Mouse (Mus musculus) thymus, adult 2 months (tissue): ENCODE results near the gene Adad1.

Experiments used
- CTCF ChIP-seq: fragments of 200-500 bp; IDR thresholded peaks from 2 replicates; pipeline ENCODE4 v1.5.1; 2012; ENCODE audit warnings: mild to moderate bottlenecking, control low read depth, low read length, moderate library complexity, borderline replicate concordance; ENCODE audit not compliant: control insufficient read depth, poor library complexity, insufficient read depth; ENCODE audit errors: extremely low read depth
- POLR2A ChIP-seq: fragments of 200-500 bp; IDR thresholded peaks from 2 replicates; pipeline ENCODE4 v1.6.1; 2012; ENCODE audit warnings: mild to moderate bottlenecking, low read length, control low read depth, moderate library complexity; ENCODE audit not compliant: control insufficient read depth, poor library complexity, insufficient read depth; ENCODE audit errors: extremely low read depth

DNA sequence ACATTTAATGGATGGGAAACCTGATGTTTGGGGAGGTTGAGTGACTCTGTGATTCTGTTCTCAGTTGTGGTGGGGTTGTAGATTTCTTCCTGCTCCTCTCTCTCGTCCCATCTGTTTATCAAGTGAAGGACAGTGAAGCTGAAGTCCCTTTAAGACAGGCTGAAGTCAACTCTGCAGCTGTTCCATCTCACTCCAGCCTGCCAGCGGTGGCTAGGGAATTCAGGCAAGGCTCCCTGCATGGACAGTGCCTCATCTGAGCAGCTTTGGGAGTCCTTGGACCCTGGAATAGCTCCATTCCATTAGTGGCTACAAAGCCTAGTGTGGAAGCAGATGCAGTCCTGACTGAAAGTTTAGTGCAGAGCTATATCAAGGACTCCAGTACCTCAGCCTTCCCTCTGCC, 65.7 kb downstream of the Adad1 start:
- TF ChIP-seq POLR2A (no peak), CTCF (no peak)
